Mouse (Mus musculus): ENCODE results near the gene Rgp1. TPM values are rescaled to one million over a fixed set of nuclear protein-coding genes. Genes with fewer than 3 reads are reported as not detected.

Gene Rgp1
- total RNA-seq, 1 experiment from 2014 or later = 23.2 TPM

DNA sequence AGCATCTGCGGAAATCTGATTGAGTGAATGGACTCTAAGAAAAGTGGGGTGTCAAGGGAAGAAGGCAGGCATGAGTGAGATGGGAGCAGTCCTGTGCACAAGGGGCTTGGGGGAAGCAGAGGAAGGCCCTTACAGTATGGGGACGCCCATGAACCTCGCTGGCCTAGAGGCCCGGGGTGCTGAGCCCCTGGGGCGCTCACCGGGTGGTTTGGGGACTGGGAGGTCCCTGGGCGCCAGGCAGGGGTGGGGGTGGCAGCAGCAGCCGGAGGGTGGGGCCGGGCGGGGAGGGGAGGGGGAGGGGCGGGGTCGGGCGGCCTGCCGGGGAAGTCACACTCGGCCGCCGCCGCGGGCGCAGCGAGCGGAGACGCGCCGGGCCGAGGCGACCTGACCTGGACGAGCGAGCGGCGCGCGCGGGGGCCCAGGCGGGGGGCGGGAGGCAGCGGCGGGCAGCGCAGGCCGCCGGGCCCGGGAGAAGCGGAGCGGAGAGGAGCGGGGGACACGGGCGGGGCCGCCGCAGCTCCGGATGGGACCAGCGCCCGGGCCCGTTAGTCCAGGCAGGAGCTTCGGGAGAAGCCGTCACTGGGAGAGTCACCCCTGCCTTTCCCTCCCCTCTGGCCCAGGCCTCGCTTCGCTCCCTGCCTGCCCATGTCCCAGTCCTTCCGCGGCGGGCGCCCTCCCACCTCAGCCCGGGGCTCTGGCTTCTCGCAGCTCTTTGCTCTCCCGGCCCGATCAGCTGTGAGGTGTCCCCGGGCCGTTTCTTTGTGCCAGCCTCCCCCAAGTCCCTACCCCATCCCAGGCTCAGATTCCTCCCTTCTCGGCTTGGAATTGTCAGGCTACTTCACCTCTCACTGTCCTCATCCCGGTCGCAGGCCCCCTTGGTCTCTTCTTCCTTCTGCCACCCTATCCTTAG is 52.8 kb downstream of the Rgp1 start, which contains the start of gene Npr2:
Npr2 (plus strand) TSS at position 890 of the 910 bp plus-strand sequence.
- no peak for ATAC-seq (ENCODE audit: extremely low read depth, insufficient number of reproducible peaks, low FRiP score, poor library complexity, severe bottlenecking)

DNA sequence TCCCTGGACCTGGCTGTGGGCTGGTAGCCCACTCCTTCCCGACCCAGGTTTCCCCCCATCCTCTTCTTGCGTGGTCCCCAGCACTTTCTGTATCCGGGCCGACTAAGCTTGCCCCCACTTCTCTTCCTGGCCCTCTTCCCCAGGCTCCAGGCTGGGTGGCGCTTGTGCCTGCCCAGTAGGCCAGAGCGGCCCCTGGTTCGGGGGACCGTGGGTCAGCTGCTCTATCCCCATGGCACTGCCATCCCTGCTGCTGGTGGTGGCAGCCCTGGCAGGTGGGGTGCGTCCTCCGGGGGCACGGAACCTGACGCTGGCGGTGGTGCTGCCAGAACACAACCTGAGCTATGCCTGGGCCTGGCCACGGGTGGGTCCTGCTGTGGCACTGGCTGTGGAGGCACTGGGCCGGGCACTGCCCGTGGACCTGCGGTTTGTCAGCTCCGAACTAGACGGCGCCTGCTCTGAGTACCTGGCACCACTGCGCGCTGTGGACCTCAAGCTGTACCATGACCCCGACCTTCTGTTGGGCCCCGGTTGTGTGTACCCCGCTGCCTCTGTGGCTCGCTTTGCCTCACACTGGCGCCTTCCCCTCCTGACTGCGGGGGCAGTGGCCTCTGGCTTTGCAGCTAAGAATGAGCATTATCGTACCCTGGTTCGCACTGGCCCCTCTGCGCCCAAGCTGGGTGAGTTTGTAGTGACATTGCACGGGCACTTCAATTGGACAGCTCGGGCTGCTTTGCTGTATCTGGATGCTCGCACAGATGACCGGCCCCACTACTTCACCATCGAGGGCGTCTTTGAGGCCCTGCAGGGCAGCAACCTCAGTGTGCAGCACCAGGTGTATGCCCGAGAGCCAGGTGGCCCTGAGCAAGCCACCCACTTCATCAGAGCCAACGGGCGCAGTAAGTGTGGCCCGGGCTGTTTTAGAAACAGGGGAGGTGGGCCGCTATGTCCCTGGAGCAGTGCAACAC is 53.7 kb downstream of the Rgp1 start:
- no peak for ATAC-seq (ENCODE audit: extremely low read depth, insufficient number of reproducible peaks, low FRiP score, poor library complexity, severe bottlenecking)

DNA sequence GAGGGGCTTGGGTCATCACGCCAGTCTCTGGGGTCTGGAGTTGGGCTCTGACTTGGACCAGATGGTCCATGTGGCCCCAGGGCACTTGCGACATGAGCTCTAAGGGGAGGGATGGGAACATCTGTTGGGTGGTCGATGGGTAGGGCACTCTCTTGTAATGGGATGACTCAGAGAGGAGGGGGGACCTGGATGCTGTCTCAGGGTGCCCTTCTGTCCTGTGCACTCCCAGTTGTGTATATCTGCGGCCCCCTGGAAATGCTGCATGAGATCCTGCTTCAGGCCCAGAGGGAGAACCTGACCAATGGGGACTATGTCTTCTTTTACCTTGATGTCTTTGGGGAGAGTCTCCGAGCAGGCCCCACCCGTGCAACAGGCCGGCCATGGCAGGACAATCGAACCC is 54.8 kb downstream of the Rgp1 start:
- no peak for ATAC-seq (ENCODE audit: extremely low read depth, insufficient number of reproducible peaks, low FRiP score, poor library complexity, severe bottlenecking)

DNA sequence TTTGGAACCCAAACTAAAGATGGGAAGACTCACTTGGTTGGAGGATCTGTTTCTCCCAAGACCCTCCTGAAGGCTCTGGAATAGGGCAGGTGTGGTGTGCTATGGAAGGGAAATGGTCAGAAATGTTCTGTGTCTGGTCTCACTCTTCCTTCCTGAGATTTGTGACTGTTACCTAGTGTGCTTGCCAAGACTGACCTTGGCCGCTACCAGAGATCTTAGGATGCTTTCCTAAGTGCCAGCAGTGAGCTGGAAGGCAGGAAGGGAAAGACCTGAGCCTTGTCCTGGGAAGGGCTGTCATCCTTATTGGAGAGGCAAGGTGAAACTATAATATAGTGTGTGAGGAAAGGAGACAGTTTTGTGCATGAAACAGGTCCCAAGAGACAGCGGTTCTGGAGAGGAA is 55.2 kb downstream of the Rgp1 start:
- ATAC-seq (ENCODE audit: extremely low read depth, insufficient number of reproducible peaks, low FRiP score, poor library complexity, severe bottlenecking) = no peak

DNA sequence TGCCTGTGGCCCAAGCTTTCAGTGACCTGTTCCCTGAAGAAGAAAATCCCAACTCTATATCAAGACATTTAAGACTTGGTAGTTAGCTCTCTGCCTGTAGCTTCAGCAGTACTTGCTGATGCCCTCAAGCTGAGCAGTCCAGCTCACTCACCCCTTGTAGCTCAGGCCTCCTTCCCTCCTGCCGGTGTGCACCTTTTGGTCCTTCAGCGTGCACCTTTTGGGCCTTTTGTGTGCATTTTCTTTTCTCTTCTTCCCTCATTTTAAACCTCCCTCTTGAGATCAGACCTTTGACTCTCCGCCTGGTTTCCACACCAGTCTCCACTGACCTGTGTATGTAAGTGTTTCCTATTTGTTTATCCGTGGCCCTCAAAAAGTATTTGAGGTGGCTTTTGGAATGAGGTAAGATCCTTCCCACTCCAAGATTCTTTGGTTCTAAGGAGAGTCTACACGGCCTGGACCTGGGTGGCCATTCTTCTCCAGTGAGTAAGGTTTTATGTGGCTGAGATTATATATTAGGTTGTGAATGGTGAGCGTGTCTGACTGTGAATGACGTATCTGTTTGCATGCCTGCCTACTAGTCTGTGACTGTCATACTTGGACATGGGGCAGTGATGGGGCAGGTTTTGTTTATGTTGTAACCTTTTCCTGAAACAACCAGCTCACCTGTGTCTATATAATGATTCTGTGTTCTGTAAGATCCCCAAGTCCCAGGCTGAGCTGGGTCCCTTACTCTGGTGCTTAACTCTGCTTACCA is 56.3 kb downstream of the Rgp1 start:
- ATAC-seq (ENCODE audit: extremely low read depth, insufficient number of reproducible peaks, low FRiP score, poor library complexity, severe bottlenecking) = no peak

DNA sequence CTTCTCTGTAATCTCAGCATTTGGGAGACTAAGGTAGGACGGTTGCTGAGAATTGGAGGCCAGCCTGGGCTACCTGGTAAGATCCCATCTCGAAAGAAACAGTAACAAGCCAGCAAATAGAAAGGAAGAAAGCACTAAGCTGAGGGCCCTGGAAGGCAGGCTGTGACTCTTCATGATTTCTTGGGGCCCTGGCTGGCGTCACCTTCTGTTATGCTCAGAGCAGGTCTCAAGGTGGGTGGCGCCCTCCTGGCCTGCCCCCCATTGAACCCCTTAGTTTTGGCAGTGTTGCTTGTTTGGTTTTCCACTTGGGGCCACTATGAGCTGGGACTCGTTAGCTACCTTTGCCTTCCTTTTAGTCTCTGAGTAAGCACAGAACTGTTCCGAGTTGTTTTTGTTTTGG is 58.2 kb downstream of the Rgp1 start:
- no peak for ATAC-seq (ENCODE audit: extremely low read depth, insufficient number of reproducible peaks, low FRiP score, poor library complexity, severe bottlenecking)

Other genes with a start within 250 kb of the Rgp1 start
- gene Rusc2, start 196.7 kb upstream of the Rgp1 start, total RNA-seq (2017) = 0.25 and 0.35 TPM in 2 replicates
- not detected in 2 replicates for gene Fam166b, start 149.6 kb upstream of the Rgp1 start, total RNA-seq (2017)
- 32.1 and 33.5 TPM in 2 replicates for gene Tesk1, start 136.8 kb upstream of the Rgp1 start, total RNA-seq (2017)
- gene Cd72, start 124.1 kb upstream of the Rgp1 start, total RNA-seq (2017) = 293 and 313 TPM in 2 replicates
- gene Sit1, start 95.0 kb upstream of the Rgp1 start, total RNA-seq (2017) = 5.9 and 7.4 TPM in 2 replicates
- gene Ccdc107, start 85.8 kb upstream of the Rgp1 start, total RNA-seq (2017) = 26.3 and 26.9 TPM in 2 replicates
- 1.5 and 2.6 TPM in 2 replicates for gene Arhgef39, start 79.0 kb upstream of the Rgp1 start, total RNA-seq (2017)
- not detected in 2 replicates for gene Car9, start 71.7 kb upstream of the Rgp1 start, total RNA-seq (2017)
- 2.2 and 3.0 TPM in 2 replicates for gene Tpm2, start 55.0 kb upstream of the Rgp1 start, total RNA-seq (2017)
- gene Creb3, start 16.4 kb upstream of the Rgp1 start, total RNA-seq (2017) = 91.4 and 142 TPM in 2 replicates
- 386 and 458 TPM in 2 replicates for gene Tln1, start 16.0 kb upstream of the Rgp1 start, total RNA-seq (2017)
- 22.2 and 23.2 TPM in 2 replicates for gene Gba2, start 158 bp downstream of the Rgp1 start, total RNA-seq (2017)
- gene Msmp, start 5.8 kb downstream of the Rgp1 start, total RNA-seq (2017) = not detected in 2 replicates
- gene Npr2, start 53.2 kb downstream of the Rgp1 start, total RNA-seq (2017) = 0.35 and 0.37 TPM in 2 replicates
- 0.23 and 0.86 TPM in 2 replicates for gene Spag8, start 74.9 kb downstream of the Rgp1 start, total RNA-seq (2017)
- 5.1 and 21.5 TPM in 2 replicates for gene Hint2, start 77.8 kb downstream of the Rgp1 start, total RNA-seq (2017)
- gene Tmem8b, start 90.3 kb downstream of the Rgp1 start, total RNA-seq (2017) = 0.47 and 0.49 TPM in 2 replicates
- 0.61 and 0.93 TPM in 2 replicates for gene Fam221b, start 90.4 kb downstream of the Rgp1 start, total RNA-seq (2017)
- not detected in 2 replicates for gene Olfr70, start 122.1 kb downstream of the Rgp1 start, total RNA-seq (2017)
- gene Olfr71, start 131.5 kb downstream of the Rgp1 start, total RNA-seq (2017) = not detected in 2 replicates
- gene Hrct1, start 148.5 kb downstream of the Rgp1 start, total RNA-seq (2017) = not detected in 2 replicates
- not detected in 2 replicates for gene Spaar, start 151.3 kb downstream of the Rgp1 start, total RNA-seq (2017)
- gene Olfr159, start 192.3 kb downstream of the Rgp1 start, total RNA-seq (2017) = not detected in 2 replicates
- gene Olfr156, start 245.2 kb downstream of the Rgp1 start, total RNA-seq (2017) = not detected in 2 replicates